Mouse (Mus musculus) CD4-positive, CD25-positive, alpha-beta regulatory T cell (primary cell): Measurements from ENCODE around the gene Fam205a1. TPM values are rescaled to one million over a fixed set of nuclear protein-coding genes. Genes with fewer than 3 reads are reported as not detected.

ENCODE experiments used
- polyA plus RNA-seq: library from polyadenylated mRNA; unstranded; fragments of 100-300 nt; shearing (Covaris generic); gene quantifications from one replicate; pipeline ENCODE4 v1.2.1, GENCODE M21; 2017

Fam205a1 gene
- polyA plus RNA-seq: not detected

DNA sequence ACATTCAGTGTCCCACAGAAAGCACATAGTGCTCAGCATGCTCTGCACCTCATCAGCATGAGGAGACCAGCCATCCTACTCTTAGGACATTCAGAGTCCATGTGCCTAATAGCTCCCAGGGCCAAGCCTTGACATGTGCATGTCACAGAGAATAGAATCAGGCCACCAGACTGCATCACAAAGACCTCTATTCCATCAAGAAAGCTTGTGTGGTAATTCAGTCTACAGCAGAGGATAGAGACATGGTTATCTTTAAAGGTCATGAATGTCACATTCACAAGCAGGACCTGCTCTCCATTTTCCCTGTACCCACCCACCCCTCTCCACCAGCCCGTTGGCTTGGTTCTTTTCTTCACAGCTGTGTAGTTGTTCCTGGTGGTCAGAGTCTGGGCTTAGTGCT, at the start of gene Fam205a1:
TSS of gene Fam205a1 (minus strand) at position 101 of the 400 bp plus-strand sequence.

DNA sequence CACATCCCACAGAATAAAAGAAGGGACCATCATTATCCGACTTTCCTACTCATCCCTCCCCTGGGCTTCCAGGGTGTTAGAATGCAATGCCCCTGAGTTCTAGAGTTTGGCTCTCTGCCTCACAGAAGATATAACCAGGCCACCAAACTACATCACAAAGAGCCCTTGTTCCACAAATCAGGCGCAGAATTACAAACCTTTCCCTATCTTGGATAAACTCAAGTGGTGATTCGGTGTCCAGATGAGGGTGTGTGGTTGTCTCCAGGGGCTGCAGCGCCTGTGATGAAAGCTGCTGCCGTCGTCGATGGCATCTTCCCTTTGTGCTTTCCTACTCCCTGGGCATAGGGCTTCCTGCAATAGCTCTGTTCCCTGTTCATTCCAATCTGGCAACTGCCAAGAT, 20.4 kb upstream of the Fam205a1 start, which contains the start of gene Fam205c:
TSS of gene Fam205c (minus strand) at position 101 of the 400 bp plus-strand sequence.

DNA sequence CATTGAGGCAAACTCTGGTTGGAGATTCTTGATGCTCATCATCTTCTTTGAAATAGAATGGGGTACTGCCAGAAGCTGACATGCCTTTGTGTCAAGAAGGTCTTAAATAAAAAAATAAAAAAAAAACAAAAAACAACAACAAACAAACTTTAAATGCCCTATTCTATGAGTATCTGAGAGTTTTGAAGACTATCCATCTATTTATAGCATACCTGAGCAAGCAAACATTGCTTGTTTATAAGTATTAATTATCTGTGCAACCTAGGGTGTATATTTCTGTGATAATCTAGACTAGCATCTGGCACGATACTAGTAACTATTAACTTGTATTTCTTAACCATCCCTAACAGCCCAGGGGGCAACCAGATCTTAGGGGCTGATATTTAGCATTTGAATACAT, 3.0 kb upstream of the Fam205a1 start, which contains the start of gene Gm12394:
TSS of gene Gm12394 (minus strand) at position 101 of the 400 bp plus-strand sequence.

Other genes starting within 250 kb of the Fam205a1 start
- gene Gm10591, start 241.7 kb downstream of the Fam205a1 start, polyA plus RNA-seq: not detected
- not detected for gene Gm2564, start 224.2 kb downstream of the Fam205a1 start, polyA plus RNA-seq
- gene Ccl27b, start 198.6 kb downstream of the Fam205a1 start, polyA plus RNA-seq: not detected
- not detected for gene Il11ra2, start 192.0 kb downstream of the Fam205a1 start, polyA plus RNA-seq
- not detected for gene 4930578G10Rik, start 118.3 kb downstream of the Fam205a1 start, polyA plus RNA-seq
- not detected for gene Ccl19, start 97.3 kb downstream of the Fam205a1 start, polyA plus RNA-seq
- not detected for gene Ccl21a, start 79.9 kb downstream of the Fam205a1 start, polyA plus RNA-seq
- gene Gm12394, start 2.9 kb upstream of the Fam205a1 start, polyA plus RNA-seq: not detected
- gene Fam205c, start 20.3 kb upstream of the Fam205a1 start, polyA plus RNA-seq: not detected
- not detected for gene Phf24, start 62.8 kb upstream of the Fam205a1 start, polyA plus RNA-seq
- gene Dnajb5, start 95.9 kb upstream of the Fam205a1 start, polyA plus RNA-seq: 14.3 TPM
- 0.25 TPM for gene 1700022I11Rik, start 115.7 kb upstream of the Fam205a1 start, polyA plus RNA-seq
- 363 TPM for gene Vcp, start 146.6 kb upstream of the Fam205a1 start, polyA plus RNA-seq
- gene Fancg, start 156.6 kb upstream of the Fam205a1 start, polyA plus RNA-seq: 27.6 TPM
- gene Pigo, start 171.9 kb upstream of the Fam205a1 start, polyA plus RNA-seq: 44.8 TPM
- 175 TPM for gene Stoml2, start 177.8 kb upstream of the Fam205a1 start, polyA plus RNA-seq
- 7.1 TPM for gene Fam214b, start 192.3 kb upstream of the Fam205a1 start, polyA plus RNA-seq
- gene Unc13b, start 205.1 kb upstream of the Fam205a1 start, polyA plus RNA-seq: 0.25 TPM